Mouse (Mus musculus) erythroblast, embryonic 14.5 days (primary cell): ENCODE measurements around the gene Cchcr1. TPM values are rescaled to one million over a fixed set of nuclear protein-coding genes. Genes with fewer than 3 reads are reported as not detected.
"Not testable (repeated sequence)": the region's sequence is repeated elsewhere in the genome, so short reads cannot be mapped to it uniquely, and the experiment has no call there.

Experiments
- H3K27me3 ChIP-seq: 2 replicates; pipeline ENCODE4 v1.6.1; 2012; ENCODE audit warnings: inconsistent platforms; ENCODE audit not compliant: control insufficient read depth
- H3K36me3 ChIP-seq: 2 replicates; pipeline ENCODE4 v1.6.1; 2012; ENCODE audit warnings: mild to moderate bottlenecking, inconsistent platforms; ENCODE audit not compliant: control insufficient read depth
- H3K4me1 ChIP-seq: 2 replicates; pipeline ENCODE4 v1.6.1; 2012; ENCODE audit warnings: inconsistent platforms; ENCODE audit not compliant: control insufficient read depth
- H3K4me3 ChIP-seq: replicated peaks from 2 replicates; pipeline ENCODE3; 2012; ENCODE audit warnings: moderate library complexity, mild to moderate bottlenecking, inconsistent platforms
- H3K9me3 ChIP-seq: 2 replicates; pipeline ENCODE4 v1.6.1; 2012; ENCODE audit warnings: low read length, inconsistent platforms, mixed read lengths; ENCODE audit not compliant: control insufficient read depth
- GATA1 ChIP-seq: IDR thresholded peaks from 2 replicates; pipeline ENCODE4 v1.6.1; 2012; ENCODE audit warnings: low read length, inconsistent platforms, mixed read lengths
- TAL1 ChIP-seq: IDR thresholded peaks from 3 replicates; pipeline ENCODE4 v1.6.1; 2012; ENCODE audit warnings: low read length, inconsistent platforms, mixed read lengths
- polyA plus RNA-seq: library from polyadenylated mRNA; stranded (reverse); fragments of >175 nt; gene quantifications from 2 replicates; pipeline ENCODE4 v1.2.3, GENCODE M21; 2012

Gene Cchcr1
- polyA plus RNA-seq: 4.7 and 4.9 TPM in 2 replicates

DNA sequence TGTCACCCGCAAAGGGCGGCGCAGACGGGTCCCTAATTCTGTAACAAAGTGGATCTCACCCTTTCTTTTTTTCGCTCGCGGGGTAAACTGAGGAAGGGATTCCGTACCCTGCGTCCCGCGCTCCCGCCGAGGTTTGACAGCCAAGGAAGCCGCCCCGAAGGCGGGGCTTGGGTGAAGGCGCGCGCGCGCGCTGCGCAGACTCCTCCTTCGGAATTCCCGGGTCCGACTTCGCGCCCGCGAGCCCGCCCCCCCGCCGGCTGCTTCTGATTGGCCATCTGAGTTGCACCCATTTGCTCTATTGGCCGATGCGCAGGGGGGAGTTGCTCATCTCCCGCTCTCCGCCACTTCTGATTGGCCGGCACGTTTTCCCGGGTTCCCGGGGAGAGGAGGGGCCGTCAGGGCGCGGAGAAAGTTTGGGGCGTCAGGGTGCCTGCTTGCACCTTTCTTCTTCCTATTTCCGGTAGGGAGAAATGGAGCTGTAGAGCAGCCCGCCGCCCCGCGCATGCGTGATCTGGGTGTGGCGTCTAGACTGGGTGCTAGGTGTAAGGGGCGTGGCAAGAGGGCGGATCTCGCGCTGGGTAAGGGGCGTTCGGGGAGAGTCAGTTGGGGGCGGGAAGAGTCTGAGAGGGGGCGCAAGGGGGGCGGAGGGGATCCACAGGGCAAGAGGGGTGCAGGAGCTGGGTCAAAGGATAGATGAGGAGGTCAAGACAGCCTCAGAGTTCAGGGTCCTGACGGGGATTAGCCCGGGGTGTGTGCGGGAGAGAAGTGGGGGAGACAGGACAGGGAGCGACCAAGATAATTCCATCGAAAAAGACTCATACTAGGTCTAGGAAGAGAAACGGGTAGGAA lies at the start of gene Cchcr1, which contains the start of gene Tcf19:
Gene Cchcr1 (plus strand): TSS at position 449 of the 849 bp plus-strand sequence.
Gene Tcf19 (minus strand): TSS at position 173 of the 849 bp plus-strand sequence.
- no peaks in the 10 kb centered on the region for H3K9me3 ChIP-seq
- TF ChIP-seq GATA1 (no peak), TAL1 (no peak)
- peak within 1 kb of the TSS; percentile 68 for H3K4me3 ChIP-seq
- H3K36me3 ChIP-seq: peaks cover 72% of the 10 kb centered on the region
- no peaks in the 10 kb centered on the region for H3K27me3 ChIP-seq
- peaks cover 50% of the 10 kb centered on the region for H3K4me1 ChIP-seq

DNA sequence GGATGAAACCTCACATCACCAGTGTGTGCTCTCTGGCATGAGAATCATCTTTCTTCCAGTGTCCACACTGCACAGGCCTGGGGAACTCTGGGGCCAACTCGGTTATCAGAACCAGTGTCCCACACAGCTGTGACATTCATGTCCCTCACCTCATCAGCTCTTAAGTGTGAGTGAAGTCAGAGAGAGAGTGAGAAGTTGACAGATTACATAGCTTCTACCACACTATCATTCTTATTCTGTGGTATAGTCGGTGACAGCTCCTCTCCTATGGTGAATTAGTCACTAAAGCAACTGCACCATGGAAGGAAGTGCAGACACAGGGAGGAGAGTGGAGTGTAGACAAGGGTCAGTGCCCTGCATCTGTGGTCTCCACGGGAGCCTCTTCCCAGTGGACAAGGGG lies 48.0 kb upstream of the Cchcr1 start:
- not testable (repeated sequence) for H3K4me3 ChIP-seq, H3K36me3 ChIP-seq, H3K9me3 ChIP-seq, H3K4me1 ChIP-seq
- peaks cover 25% of the 10 kb centered on the region for H3K27me3 ChIP-seq

DNA sequence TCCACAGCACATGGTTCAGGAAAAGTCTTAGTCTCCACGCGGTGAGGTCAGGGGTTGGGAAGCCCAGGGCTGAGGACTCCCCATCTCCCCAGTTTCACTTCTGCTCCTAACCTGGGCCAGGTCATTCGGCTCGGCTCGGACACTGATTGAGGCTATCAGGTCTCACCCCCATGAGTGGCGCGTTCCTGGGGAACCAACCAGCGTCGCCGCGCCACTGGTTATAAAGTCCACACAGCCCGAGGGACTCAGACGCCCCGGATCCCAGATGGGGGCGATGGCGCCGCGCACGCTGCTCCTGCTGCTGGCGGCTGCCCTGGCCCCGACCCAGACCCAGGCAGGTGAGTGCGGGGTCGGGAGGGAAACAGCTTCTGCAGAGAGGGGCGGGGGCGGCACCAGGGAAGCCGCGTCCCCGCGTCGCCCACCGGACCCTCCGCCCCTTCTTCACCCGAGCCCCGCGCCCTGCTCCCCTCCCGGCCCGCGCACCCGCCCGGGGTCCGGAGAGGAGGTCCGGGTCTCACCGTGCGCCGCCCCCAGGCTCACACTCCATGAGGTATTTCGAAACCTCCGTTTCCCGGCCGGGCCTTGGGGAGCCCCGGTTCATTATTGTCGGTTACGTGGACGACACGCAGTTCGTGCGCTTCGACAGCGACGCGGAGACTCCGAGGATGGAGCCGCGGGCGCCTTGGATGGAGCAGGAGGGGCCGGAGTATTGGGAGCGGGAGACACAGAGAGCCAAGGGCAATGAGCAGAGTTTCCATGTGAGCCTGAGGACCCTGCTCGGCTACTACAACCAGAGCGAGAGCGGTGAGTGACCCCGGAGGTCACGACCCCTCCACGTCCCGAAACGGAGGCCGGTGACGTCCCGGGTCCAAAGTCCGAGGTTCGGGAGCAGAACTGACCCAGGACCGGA lies 46.8 kb upstream of the Cchcr1 start, which contains the start of gene H2-Q10:
Gene H2-Q10 (plus strand): TSS at position 248 of the 910 bp plus-strand sequence.
- no peaks in the 10 kb centered on the region for H3K4me1 ChIP-seq
- no peaks in the 10 kb centered on the region for H3K9me3 ChIP-seq
- H3K4me3 ChIP-seq: peak within 1 kb of the TSS; percentile 44
- TF ChIP-seq GATA1 (no peak), TAL1 (no peak)
- peaks cover 25% of the 10 kb centered on the region for H3K27me3 ChIP-seq
- H3K36me3 ChIP-seq: no peaks in the 10 kb centered on the region

DNA sequence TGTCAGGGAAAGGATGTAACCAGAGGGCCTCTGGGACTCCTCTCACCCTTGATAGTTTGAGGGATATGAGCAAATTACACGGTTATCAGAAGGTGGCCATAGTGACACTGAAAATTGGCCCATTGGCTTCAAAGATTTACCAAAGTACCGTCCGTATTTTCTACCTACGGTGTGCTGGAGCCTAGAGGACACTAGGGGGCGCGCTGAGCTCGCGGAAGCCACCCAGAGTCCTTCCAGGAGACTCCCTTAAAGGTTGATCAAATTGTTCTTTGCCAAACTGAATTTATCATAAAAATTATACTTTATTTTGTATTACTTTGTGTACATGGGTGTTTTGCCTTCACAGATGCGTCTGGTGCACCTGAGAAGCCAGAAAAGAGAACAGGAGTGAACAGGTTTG lies 32.8 kb upstream of the Cchcr1 start:
- Histone ChIP-seq H3K9me3 (no peaks in the 10 kb centered on the region), H3K4me1 (no peaks in the 10 kb centered on the region), H3K27me3 (no peaks in the 10 kb centered on the region), H3K4me3 (no peak overlapping the region), H3K36me3 (no peaks in the 10 kb centered on the region)
- TF ChIP-seq TAL1: no peak
- TF ChIP-seq GATA1: no peak

DNA sequence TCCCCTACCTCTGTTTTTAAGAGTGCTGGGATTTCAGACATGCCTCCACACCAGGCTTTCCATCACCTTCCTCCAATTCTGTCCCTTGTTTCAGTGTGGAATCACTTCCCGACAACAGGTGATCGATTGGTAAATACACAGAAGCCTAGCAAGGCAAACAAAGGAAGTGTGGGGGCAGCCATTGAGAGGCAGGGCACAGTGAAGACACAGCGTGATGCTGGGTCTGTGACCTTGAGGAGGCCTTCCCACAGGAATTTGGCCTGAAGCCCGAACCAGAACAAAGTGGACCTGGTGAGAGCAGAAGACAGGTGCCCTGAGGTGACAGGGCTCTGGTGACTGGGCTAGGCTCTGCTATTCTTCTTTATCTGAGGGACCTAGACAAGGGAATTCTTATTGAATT lies 31.2 kb upstream of the Cchcr1 start:
- TF ChIP-seq TAL1: no peak
- TF ChIP-seq GATA1: no peak
- no peaks in the 10 kb centered on the region for H3K9me3 ChIP-seq
- H3K36me3 ChIP-seq: no peaks in the 10 kb centered on the region
- H3K27me3 ChIP-seq: no peaks in the 10 kb centered on the region; the same call in 1 of the 2 replicates
- H3K4me3 ChIP-seq: no peak overlapping the region
- H3K4me1 ChIP-seq: no peaks in the 10 kb centered on the region

DNA sequence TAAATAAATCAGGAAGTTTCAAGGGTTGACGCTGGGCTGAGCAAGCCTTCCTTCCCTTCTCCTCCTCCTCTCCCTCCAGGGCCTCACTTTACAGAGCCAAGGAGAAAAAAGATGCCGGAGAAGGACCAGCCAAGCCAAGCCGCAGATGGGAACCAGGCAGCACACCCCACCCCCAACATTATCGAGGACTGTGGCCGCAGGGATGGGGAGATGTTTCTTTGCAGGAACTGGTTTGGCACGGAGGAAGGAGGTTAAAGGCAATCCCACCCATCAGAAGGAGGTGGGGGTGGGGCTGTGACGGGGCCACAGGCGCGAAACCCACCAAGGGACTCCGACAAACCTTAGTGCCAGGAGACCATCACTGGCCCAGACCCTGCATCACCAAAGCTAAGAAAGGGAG lies 30.2 kb upstream of the Cchcr1 start:
- no peaks in the 10 kb centered on the region; the same call in 1 of the 2 replicates for H3K27me3 ChIP-seq
- TF ChIP-seq TAL1: no peak
- no peak for TF ChIP-seq GATA1
- H3K9me3 ChIP-seq: no peaks in the 10 kb centered on the region
- no peak overlapping the region for H3K4me3 ChIP-seq
- H3K36me3 ChIP-seq: no peaks in the 10 kb centered on the region
- H3K4me1 ChIP-seq: no peaks in the 10 kb centered on the region

DNA sequence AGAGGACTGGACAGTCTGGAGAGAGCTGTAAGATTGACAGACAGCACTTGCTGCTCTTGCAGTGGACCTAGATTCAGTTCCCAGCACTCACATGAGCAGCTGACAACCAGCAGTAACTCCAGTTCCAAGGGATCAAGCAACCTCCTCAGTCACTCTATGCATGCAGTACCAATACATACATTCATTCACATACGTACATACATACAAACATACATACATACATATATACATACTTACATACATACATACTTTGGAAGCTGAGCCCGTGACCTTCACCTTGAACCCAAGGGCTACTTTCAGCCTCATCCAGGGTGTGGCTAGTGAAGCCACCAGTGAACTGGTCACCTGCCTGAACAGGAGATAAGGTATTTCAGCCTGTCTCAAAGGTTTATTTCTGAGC lies 28.9 kb upstream of the Cchcr1 start:
- Histone ChIP-seq H3K4me3 (no peak overlapping the region), H3K4me1 (no peaks in the 10 kb centered on the region), H3K27me3 (no peaks in the 10 kb centered on the region; the same call in 1 of the 2 replicates), H3K9me3 (no peaks in the 10 kb centered on the region), H3K36me3 (no peaks in the 10 kb centered on the region)
- TF ChIP-seq TAL1 (no peak), GATA1 (no peak)

DNA sequence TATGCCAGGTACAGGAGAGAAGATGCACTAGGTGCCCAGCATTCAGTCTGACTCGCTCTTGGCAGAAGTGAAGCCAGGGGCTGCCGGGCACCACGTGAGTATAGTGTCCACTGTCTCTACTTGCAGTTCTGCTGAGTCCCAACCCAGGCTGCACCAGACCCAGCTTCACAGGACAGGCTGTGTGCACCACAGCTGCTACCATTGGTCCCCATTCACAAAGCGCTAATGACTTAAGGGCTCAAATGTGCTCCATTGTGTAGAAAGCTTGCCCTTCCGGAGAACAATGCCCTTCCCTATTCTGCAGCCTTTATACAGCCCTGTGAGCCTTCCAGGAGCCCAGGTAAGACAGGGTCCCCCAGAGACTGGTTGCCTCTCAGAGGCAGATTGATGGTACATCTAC lies 26.6 kb upstream of the Cchcr1 start:
- Histone ChIP-seq H3K36me3 (no peaks in the 10 kb centered on the region), H3K4me3 (no peak overlapping the region), H3K27me3 (no peaks in the 10 kb centered on the region; the same call in 1 of the 2 replicates), H3K4me1 (no peaks in the 10 kb centered on the region), H3K9me3 (no peaks in the 10 kb centered on the region)
- TF ChIP-seq TAL1 (no peak), GATA1 (no peak)

DNA sequence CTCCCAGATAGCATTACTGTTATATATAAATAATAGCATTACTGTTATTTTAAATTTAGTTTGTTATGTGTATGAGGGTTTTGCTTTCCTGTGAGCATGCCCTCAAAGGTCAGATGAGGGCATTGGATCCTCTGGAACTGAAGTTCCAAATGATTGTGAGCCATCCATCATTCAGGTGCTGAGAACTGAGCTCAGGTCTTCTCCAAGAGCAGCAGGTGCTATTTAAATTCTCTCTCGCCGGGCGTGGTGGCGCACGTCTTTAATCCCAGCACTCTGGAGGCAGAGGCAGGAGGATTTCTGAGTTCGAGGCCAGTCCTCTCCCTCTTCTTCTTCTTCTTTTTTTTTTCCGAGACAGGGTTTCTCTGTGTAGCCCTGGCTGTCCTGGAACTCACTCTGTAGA lies 19.8 kb upstream of the Cchcr1 start:
- no peaks in the 10 kb centered on the region for H3K9me3 ChIP-seq
- H3K27me3 ChIP-seq: no peaks in the 10 kb centered on the region
- no peaks in the 10 kb centered on the region for H3K4me1 ChIP-seq
- no peak overlapping the region for H3K4me3 ChIP-seq
- H3K36me3 ChIP-seq: no peaks in the 10 kb centered on the region
- TF ChIP-seq TAL1 (no peak), GATA1 (no peak)
